Mouse (Mus musculus): ENCODE data around the gene Kcnk2.
A peak's percentile ranks its signal among the peaks of the same experiment; 100 is the strongest.
"Not testable (repeated sequence)": the region's sequence is repeated elsewhere in the genome, so short reads cannot be mapped to it uniquely, and the experiment has no call there.

The Kcnk2 gene

GRCm38 (mm10) chr1:189342416-189343104 is 59.5 kb downstream of the Kcnk2 start:
- no peak for DNase-seq

GRCm38 (mm10) chr1:189341381-189341917 is 60.6 kb downstream of the Kcnk2 start:
- DNase-seq: no peak

- no peak for DNase-seq
Observed at GRCm38 (mm10) chr1:189315896-189316295, 86.2 kb downstream of the Kcnk2 start.

- no peak for DNase-seq
Observed at GRCm38 (mm10) chr1:189314495-189314894, 87.6 kb downstream of the Kcnk2 start.

DNA sequence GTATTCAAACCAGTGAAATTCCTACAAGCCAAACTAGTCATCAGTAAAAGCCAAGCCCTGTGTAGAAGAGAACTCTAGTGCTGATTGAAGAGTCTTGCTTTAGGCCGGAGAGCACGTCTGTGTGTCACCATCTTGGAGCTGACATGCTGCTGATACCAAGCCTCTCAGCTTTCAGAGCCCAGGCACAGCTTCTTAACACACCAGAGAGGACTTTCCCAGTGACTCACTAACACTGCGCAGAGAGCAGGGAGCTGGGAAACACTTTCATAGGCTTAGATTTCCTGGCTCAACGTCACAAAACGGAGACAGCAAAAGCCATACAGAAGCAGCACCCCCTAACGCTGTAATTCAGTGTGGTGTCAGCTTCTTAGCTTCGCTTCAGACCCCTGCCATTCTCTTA is 88.3 kb downstream of the Kcnk2 start:
- no peak for DNase-seq

DNA sequence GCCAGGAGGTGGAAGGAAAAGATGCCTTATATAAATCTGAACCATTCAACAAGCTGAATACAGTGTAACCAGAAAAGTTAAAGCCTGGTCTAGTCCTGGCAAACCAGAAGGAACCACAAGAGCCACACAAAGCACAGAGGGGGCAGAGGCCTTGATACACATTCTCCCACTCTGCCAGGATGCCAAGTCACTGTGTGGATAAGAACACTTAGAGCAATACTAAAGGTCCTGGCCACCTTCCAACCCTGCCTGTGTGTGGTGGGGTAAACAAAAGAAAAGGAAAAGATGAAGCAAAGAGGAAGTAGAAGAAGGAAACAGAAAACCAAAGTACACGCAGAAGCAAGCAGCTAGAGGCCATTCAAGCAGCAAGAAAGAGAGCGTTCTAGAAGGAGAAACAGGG is 91.9 kb downstream of the Kcnk2 start:
- no peak for DNase-seq

DNA sequence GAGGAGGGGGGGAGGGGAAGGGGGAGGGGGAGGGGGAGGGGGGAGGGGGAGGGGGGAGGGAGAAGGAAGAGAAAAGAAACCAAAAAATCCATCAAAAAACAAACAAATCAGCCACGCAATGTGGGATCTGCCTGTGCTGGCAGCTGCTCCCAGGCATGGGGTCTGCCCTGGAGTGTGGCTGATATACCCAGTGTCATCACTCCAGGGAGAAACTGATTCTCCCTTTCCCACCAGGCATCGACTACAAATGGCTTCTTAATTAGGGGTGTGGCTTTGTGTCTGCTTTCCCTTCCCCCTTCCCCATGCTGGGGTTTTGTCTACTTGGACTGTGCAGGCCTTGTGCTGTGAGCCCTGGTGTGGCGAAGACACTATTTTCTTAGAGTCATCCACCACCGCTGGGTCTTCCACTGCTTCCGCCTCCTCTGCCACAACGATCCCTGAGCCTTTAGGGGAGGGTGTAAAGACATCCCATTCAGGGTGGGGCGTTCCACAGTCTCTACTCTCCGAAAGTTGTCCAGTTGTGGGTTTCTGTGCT is 97.0 kb downstream of the Kcnk2 start:
- DNase-seq: no peak

GRCm38 (mm10) chr1:189303001-189303400 is 99.1 kb downstream of the Kcnk2 start:
- DNase-seq: no peak

- DNase-seq: no peak
Observed at GRCm38 (mm10) chr1:189293679-189294406, 108.2 kb downstream of the Kcnk2 start.

- DNase-seq: no peak
Observed at GRCm38 (mm10) chr1:189290885-189291284, 111.2 kb downstream of the Kcnk2 start.

GRCm38 (mm10) chr1:189288948-189289347 is 113.1 kb downstream of the Kcnk2 start:
- DNase-seq: no peak

GRCm38 (mm10) chr1:189272281-189272680 is 129.8 kb downstream of the Kcnk2 start:
- DNase-seq: no peak

DNA sequence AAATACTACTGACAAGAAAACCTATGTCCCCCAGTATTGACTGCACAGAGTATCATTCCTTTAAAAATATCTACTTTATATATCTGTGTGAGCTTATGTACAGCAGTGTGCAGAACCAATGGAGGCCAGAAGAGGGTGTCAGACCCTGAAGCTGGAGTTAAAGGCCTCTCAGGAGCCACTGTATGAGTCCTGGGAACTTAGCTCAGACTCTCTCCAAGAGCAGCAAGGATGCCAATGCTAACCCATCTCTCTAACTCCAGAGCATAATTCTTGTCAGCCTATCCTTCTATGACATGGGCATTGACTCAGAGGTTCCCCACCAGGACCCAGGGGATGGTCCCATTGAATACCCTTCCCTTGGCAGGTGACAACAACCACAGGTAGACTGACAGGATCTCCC is 148.4 kb downstream of the Kcnk2 start:
- DNase-seq: no peak

DNA sequence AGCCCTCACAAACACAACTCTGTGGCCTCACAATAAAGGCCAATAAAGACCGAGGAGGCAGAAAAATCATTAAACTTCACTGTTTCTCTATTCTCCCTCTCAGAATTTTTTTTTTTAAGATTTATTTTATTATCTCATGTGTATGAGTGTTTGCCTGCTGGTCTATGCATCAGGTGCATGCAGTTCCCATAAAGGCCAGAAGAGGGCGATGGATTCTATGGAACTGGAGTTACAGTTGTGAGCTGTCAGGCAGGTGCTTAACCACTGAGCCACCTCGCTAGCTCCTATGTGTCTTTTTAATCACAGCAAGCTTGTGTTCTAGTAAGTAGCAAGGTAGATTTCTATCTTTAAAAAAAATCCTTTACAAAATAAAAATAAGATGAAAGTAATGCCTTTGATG is 148.9 kb downstream of the Kcnk2 start:
- no peak for DNase-seq

DNA sequence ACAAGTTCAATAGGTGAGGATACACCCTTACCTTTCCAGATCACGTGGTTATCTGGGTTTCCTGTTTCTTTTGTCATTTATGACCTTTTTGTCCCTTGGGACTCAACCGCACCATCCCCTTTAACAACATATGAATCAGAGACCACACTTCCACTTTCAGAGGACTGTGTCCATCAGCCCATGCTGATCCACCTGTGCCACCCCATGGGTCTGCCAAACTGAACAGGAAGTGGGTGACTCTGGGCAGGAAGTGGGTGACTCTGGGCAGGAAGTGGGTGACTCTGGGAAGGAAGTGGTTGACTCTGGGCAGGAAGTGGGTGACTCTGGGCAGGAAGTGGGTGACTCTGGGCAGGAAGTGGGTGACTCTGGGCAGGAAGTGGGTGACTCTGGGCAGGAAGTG is 158.9 kb downstream of the Kcnk2 start:
- not testable (repeated sequence) for DNase-seq

DNA sequence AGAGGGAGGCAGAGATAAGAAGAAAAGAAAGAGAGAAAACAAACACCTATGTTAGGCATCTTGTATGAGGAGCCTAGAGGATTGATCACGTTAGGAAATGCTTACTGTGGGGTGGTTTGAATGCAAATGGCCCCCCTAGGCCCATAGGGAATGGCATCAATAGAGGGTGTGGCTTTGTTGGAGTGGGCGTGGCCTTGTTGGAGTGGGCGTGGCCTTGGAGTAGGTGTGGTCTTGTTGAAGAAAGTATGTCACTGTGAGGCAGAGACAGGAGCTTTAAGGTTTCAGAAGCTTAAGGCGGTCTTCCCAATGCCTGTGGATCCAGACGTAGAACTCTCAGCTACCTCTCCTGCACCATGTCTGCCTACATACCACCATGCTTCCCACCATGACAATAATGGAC is 166.8 kb downstream of the Kcnk2 start:
- no peak for DNase-seq

GRCm38 (mm10) chr1:189232829-189233228 is 169.2 kb downstream of the Kcnk2 start:
- no peak for DNase-seq

DNA sequence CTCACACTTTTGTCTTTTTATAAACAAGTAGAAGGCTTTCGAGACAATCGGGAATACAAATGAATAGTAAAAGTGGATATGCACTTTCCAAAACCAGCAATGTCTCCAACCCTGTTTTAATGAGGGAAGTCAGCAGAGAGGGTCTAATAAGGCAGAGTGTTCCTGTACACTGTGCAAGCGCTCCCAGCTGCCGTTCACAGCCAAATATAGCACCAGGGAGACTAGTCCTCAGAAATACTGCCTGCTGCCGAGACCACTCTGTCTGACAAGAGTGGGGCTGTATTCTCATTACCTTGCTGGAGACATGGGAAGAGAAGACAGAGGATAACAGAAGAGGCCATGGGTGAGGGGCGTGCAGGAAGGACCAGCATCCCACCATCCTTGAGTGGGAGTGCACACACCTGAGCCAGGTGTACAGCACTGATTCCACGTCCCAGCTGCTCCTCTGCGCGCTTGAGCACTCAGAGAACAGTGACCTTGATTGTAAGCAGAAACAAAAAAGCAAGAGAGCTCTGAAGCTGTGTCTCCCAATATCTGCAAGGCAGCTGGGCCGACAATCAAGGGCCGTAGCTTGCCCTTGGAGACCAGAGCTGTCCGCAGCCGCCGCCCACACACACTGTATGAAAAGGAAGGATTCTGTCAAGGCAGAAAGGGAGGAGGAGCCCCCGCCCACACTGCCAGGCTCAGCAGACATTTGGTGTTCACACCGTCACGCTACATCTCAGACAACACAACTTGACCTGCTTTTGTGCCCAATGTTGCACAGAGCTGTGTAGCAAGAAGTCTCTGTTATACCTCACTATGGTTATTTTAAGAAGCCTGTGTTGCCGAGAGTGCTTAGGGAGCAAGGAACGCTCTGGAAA is 173.6 kb downstream of the Kcnk2 start:
- DNase-seq: no peak

DNA sequence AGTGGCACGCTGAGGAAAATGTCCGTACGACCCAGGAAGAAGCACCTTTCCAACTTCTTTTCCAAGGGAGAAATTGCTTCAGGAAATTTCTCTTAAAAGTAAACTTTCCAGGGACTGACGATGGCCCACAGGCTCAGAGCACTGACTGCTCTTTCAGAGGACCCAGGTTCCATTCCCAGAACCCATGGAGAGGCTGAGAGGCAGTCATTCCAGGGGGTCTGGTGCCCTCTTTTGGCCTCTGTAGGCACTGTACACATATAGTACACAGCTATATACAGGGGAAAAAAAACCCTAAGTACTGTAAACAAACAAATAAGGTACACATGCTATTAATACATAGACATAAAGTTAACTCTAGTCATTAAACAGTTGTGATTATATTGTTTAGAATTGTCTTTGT is 174.6 kb downstream of the Kcnk2 start:
- no peak for DNase-seq

DNA sequence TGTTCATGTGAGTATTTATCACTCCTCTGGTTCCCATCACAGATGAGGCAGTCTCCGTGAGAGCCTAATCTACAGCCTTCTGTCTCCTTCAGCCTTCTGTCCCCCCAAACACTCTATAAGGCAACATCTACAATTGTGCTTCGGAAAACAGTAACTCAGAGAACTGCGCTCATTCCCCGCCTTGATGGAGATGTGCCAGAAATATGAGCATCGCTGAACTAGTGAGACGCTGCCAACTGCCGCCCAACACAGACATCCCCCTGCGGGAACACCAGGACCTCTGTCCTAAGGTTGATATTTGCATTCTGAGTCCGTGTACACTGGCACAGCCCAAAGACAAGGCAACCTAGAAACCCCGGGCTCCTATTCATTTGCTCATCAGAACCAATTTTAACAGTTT is 183.0 kb downstream of the Kcnk2 start:
- DNase-seq: peak; percentile 15

DNA sequence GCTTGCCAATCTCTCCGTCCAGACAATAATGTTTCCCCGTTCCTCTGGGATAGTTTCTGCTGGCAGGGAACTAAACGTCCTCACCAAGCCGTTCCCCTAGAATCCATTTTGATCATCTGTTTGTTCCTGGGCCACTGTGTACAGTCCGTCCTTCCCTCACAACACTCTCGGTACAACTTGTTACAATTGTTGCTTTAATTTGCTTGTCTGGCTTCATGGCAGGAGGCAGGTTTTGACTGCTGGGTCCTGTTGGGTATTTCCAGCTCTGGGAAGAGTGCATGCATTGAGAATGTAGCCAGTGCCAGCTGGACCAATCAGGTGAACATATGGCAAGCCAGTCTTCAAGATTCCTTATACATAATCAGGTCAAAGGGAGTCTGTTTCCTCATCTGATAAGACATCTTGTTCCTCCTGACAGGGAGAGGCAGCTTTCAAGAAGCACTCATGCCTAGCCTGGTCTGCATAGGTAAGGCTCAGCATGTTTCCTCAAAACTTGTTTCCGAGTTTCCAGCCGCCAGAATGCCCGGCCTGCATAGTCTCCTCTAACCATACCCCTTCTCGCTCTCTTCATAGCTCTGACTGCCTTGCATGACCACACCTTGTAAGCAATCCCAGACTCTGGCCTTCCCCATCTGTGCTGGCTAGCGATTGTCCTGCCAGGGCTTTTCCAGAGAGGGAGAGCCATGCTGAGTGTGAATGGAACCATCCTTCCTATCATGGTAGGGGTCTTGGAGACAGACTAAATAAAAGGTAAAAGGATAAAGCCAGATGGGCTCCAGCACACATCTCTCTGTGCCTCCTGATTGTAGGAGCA is 184.1 kb downstream of the Kcnk2 start:
- peak; percentile 72 for DNase-seq

DNA sequence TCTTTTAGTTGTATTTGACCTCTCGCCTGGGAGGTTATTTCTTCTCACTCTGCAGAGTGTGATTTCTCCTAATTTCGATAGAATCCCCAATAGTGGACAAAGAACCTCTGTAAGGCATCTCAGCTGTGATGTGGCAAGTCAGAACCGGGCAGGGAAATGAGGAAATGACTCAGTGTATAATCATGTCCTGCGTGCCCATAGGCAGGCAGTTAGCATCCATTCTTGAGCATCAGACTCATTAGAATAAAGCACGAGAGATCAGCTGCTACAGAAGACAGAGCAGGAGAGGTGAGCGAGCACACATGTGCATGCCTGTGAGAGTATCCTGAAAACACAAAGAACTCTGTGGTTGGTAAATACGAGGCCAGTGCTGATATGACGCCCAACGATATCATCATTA is 186.9 kb downstream of the Kcnk2 start:
- no peak for DNase-seq
